Mouse (Mus musculus) layer of hippocampus, postnatal 10 days (tissue): ENCODE measurements at regions not wholly inside any gene's neighbourhood (a gene's known extent, or its start where the extent isn't known, plus 50 kb on each side); places are given as distances from the start of the nearest gene placed in this dataset.

Source experiments
- DNase-seq, 2 experiments: peaks; one replicate each; pipeline ENCODE4 v3.0.0; 2021; ENCODE audit warnings: low spot score in 2 of 2

- DNase-seq, result no peak
Observed at GRCm38 (mm10) chr4:70160525-70161224, 249.6 kb downstream of the Cdk5rap2 start.

- no peak for DNase-seq
Observed at GRCm38 (mm10) chr4:70160062-70160461, 250.2 kb downstream of the Cdk5rap2 start.

GRCm38 (mm10) chr4:70153179-70153578 is 257.1 kb downstream of the Cdk5rap2 start:
- no peak for DNase-seq

- DNase-seq, result no peak
Observed at GRCm38 (mm10) chr4:70109011-70109410, 301.2 kb downstream of the Cdk5rap2 start.

GRCm38 (mm10) chr4:70105776-70106175 is 304.5 kb downstream of the Cdk5rap2 start:
- peak; percentile 17 to 22 for DNase-seq

GRCm38 (mm10) chr4:70097353-70097752 is 312.9 kb downstream of the Cdk5rap2 start:
- no peak for DNase-seq

- no peak for DNase-seq
Observed at GRCm38 (mm10) chr4:70078206-70078605, 332.0 kb downstream of the Cdk5rap2 start.

- DNase-seq, result peak in 1 of 2 experiments; percentile 7
Observed at GRCm38 (mm10) chr4:70062516-70062915, 347.7 kb downstream of the Cdk5rap2 start.

GRCm38 (mm10) chr4:70058831-70059544 is 351.3 kb downstream of the Cdk5rap2 start:
- DNase-seq, result peak; percentile 57 to 68

- no peak for DNase-seq
Observed at GRCm38 (mm10) chr4:70053136-70053535, 357.1 kb downstream of the Cdk5rap2 start.

- no peak for DNase-seq
Observed at GRCm38 (mm10) chr4:70038241-70038640, 372.0 kb downstream of the Cdk5rap2 start.

GRCm38 (mm10) chr4:70035912-70036311 is 374.3 kb downstream of the Cdk5rap2 start:
- no peak for DNase-seq

- no peak for DNase-seq
Observed at GRCm38 (mm10) chr4:70032497-70032896, 377.7 kb downstream of the Cdk5rap2 start.

GRCm38 (mm10) chr4:70026848-70027247 is 383.4 kb downstream of the Cdk5rap2 start:
- DNase-seq, result no peak

GRCm38 (mm10) chr4:70024838-70025376 is 385.3 kb downstream of the Cdk5rap2 start:
- no peak for DNase-seq

GRCm38 (mm10) chr4:70020905-70021470 is 389.3 kb downstream of the Cdk5rap2 start:
- DNase-seq, result no peak

- no peak for DNase-seq
Observed at GRCm38 (mm10) chr4:70012220-70012580, 398.0 kb downstream of the Cdk5rap2 start.

- DNase-seq, result no peak
Observed at GRCm38 (mm10) chr4:70011491-70012219, 398.6 kb downstream of the Cdk5rap2 start.

- no peak for DNase-seq
Observed at GRCm38 (mm10) chr4:70010466-70010865, 399.8 kb downstream of the Cdk5rap2 start.

- DNase-seq, result no peak
Observed at GRCm38 (mm10) chr4:70004966-70005365, 405.3 kb downstream of the Cdk5rap2 start.

- DNase-seq, result no peak
Observed at GRCm38 (mm10) chr4:69993226-69993625, 417.0 kb downstream of the Cdk5rap2 start.
